Mouse (Mus musculus): ENCODE measurements around the gene Paqr7.
A peak's percentile ranks its signal among the peaks of the same experiment; 100 is the strongest.

Gene Paqr7

GRCm38 (mm10) chr4:134538997-134539580, 42.6 kb downstream of the Paqr7 start:
- no peak for DNase-seq

DNA sequence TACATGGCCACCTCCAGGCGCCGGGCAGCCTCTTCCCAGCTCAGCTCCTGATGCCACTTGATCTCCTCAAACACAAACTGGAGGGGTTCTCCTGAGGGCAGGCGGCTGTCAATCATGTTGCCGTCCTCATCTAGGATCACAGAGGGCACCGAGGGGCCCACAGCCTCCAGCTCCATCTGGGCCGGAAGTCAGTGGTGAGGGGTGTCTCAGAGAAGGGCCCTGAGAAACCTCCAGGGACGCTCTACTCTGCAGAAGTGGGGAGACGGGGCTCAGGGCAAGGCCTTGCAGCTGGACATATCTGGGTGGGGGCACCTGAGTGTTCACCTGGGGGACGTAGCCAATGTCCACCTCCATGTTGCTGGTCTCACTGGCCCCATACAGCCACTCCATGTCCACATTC, 46.2 kb downstream of the Paqr7 start:
- DNase-seq, result peak; percentile 60

GRCm38 (mm10) chr4:134543261-134543660, 46.8 kb downstream of the Paqr7 start:
- DNase-seq, result peak; percentile 97

- DNase-seq, result no peak
Measured at GRCm38 (mm10) chr4:134546814-134547705, 50.6 kb downstream of the Paqr7 start.

DNA sequence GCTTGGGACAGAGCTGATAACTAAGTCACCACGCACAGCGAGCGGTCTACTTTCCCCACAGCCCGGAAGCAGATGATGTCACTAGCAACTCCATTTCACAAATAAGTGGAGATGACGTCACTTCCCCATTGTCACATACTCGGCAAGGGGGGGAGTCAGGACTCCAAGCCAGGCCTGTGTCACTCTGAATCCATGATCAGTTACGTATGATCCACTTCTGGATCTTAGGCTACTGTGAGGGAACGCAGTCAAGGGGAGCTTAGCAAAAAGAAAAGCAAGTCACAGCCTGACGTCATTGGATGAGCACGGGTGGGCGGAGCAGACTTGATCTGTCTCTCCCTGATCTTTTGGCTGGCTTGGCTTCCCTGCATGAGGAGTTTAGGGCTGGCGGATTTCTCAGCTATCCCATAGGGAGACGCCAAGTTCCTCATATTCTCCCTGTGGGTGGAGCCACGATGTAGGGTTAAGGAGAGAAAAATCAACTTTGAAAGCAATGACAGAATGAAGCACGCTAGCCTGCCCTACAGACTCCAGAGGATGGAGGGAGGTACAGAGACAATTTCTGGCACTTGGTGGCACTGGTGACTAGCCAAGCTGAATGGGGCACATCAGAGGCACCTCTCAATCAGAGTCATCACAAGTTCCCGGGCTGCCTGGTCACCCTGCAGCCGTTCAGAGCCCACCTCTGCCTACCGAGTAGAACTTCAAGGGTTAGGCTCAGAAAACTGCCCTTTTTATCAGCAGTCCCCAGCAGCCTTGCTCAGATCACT, 51.9 kb downstream of the Paqr7 start:
- DNase-seq, result no peak

GRCm38 (mm10) chr4:134549899-134550298, 53.4 kb downstream of the Paqr7 start:
- DNase-seq, result no peak

DNA sequence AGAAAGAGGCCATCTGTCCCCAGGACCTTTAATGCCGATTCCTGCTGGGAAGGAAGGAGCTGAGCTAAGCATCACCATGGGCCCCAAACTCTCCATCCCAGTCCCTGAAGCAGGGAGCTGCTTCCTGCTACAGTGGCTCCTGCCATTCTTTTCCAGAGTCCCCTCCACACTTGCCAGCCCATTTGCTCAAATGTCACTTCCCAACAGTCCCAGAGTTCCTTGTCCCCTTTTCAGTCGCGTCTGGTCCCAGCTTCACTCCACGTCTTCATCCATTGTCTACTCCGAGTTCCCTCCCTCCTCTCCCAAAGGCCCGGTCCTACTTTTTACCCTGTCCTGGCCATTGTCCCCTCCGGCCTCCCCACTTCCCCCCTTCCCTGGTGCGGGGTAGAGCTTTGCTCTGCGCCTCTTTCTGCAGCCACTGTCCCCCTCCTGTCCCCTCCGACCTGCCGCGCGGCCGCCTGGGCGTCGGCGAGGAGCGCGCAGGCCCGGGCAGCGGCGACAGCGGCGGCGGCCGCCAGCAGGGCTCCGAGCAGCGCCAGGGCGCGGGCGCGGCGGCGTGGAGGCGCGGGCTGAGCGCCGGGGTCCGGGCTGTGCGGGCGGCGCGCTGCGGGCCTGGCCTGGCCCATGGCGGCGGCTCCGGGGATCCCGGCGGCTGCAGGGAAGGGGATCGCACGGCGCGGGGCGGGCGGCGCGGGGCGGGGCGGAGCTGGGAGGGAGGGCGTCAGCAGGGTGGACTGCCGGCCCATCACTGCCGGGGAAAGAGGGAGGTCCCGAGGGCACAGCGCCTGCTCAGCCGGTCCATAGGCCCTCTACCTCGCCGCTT, 55.2 kb downstream of the Paqr7 start, which contains the start of gene Selenon:
Gene Selenon (minus strand): TSS at position 673 of the 823 bp plus-strand sequence.
- peak; percentile 41 for DNase-seq

- DNase-seq, result no peak
Measured at GRCm38 (mm10) chr4:134553631-134554030, 57.1 kb downstream of the Paqr7 start.

DNA sequence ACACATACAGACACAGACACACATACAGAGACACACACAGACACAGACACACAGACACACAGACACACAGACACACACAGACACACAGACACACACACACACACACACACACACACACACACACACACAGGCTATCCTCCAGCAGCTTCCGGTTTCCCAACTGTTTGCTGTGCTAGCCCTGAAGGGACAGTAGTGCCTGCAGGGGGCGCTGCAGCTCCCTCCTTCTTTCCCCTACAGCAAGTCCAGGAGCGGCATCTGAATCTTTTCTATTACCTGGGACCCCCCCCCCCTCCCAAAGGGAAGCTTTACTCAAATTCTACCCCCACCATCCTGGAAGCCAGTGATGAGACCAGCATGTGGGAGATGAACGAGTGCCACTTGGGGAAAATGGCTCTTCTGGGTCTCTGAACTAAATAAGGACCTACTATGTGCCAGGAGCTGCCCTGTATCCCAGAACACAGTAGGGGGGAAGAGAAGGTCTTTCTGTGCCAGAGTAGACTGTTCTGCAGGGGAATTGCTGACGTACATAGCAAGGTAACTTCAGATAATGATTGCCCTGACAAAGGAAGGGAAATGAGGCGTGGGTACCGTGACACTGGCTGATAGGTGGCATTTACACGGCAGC, 59.6 kb downstream of the Paqr7 start:
- peak; percentile 60 for DNase-seq

- DNase-seq, result peak; percentile 42
Measured at GRCm38 (mm10) chr4:134557626-134558249, 61.2 kb downstream of the Paqr7 start.

DNA sequence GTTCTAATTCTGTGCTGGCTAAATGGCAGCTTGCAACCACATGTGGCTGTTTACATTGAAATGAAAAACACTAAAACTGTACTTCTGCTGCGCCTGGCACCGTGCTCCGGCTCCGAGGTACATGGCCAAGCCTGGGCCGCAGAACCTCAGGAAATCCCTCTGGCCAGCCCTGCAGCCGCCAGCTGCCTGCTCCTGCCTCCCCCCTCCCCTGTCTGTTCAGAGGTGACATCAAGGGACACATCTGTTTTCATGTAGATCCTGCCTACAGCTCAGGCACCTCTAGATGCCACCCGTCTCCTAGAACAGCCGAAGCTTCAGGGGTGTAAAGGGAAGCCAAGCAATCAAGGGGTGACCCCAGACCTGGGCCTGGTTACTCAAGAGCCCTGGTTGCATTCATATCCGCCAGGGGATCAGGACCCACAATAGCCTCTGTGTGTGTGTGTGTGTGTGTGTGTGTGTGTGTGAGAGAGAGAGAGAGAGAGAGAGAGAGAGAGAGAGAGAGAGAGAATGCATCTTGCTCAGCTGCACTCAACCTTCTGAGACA, 62.1 kb downstream of the Paqr7 start:
- peak; percentile 62 for DNase-seq

GRCm38 (mm10) chr4:134559154-134559553, 62.7 kb downstream of the Paqr7 start:
- DNase-seq, result no peak

Data from thymus, postnatal 4 days (tissue).